Mouse (Mus musculus): ENCODE measurements around the gene Slamf6.
"Not testable (repeated sequence)": the region's sequence is repeated elsewhere in the genome, so short reads cannot be mapped to it uniquely, and the experiment has no call there.

Slamf6 gene

DNA sequence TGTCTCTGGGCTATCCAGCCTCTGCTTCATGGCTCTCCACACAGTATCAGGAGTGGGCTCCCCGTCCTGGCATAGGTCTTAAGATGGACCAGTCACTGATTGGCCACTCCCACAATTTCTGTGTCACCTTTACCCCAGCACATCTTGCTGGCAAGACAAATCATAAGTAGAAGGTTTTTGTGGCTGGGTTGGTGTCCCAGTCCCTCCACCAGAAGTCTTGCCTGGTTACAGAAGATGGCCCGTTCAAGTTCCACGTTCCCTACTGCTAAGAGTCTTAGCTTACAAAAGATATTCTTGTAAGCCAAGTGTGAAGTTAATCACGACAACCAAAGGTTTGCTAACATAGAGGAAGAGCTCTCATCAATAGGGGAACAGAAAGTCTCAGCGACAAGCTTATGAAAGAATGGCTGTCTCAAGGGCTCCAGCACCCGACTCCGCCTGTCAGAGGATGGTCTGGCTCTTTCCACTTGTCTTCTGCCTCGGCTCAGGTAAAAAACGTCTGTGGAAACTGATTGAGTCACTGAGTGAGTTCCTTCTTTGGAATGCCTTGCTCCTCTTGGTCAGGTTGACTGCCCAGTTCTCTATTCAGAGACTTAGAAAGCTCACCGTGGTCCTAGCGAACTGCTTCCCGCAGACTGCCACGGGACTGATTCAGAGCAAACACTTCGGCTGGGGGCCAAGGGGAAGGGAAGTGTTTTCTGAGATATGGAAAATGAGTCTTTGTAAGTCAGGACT, at the start of gene Slamf6:
Gene Slamf6, plus strand, starts transcription at position 211 of the 735 bp plus-strand sequence.
- peak; percentile 49 for DNase-seq (ENCODE audit: low spot score)

DNA sequence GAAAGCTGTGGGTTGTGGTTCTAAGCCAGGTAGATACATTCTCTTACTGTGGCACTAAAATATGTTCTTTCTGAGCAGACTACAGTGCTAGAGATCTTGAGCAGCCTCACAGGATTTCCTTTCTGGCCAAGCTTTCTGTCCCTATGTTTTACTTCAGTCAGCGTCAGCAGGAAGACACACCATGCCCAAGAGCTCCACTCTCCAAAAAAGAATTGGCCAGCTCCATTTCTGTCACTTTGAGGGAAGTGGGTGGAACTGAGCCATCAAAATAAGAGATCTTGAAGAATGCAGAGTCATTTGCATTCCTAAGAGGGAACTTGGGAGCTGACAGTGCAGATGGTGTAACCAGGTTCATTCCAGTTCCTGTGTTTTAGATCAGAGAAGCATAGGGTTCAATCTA, 30.3 kb upstream of the Slamf6 start:
- DNase-seq (ENCODE audit: low spot score): no peak

DNA sequence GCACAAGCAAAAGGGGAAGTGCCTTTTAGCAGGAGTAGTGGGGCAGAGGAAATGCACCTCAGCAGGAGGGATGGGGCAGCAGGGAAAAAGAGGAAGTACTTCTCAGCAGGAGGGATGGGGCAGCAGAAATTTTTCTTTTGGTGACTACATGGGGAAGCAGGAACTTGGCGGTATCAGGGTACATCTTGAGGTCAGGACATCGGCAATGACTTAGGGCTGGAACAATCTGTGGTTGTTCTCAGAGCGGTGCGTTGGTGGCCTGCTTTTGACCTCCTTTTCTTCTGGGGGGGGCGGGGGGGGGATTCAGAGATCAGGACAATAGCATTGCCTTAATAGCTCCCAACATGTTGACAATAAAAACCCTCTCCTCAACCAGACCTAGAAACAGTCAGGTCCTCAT, 22.0 kb upstream of the Slamf6 start, which contains the start of gene Gm10521:
Gene Gm10521, plus strand, starts transcription at position 301 of the 400 bp plus-strand sequence.
- not testable (repeated sequence) for DNase-seq (ENCODE audit: low spot score)

DNA sequence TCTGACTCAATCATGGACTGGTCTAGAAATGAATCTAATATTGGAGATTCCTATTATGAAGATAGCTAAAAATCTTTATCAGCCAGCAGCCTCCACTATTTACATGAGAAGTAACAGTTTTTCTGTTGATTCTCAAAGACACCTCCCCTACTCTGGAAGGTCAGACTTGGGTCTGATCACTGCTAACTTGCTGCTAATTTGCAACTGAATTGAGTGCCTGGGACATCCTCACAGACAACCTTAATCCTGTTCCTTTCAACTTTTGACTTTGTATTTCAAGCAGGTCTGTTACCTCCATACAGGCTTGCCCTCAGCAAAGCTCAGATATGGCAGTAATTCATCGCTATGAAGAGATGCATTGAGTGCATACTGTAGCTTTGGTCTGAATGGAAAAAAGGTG, 13.3 kb upstream of the Slamf6 start:
- DNase-seq (ENCODE audit: low spot score): no peak

DNA sequence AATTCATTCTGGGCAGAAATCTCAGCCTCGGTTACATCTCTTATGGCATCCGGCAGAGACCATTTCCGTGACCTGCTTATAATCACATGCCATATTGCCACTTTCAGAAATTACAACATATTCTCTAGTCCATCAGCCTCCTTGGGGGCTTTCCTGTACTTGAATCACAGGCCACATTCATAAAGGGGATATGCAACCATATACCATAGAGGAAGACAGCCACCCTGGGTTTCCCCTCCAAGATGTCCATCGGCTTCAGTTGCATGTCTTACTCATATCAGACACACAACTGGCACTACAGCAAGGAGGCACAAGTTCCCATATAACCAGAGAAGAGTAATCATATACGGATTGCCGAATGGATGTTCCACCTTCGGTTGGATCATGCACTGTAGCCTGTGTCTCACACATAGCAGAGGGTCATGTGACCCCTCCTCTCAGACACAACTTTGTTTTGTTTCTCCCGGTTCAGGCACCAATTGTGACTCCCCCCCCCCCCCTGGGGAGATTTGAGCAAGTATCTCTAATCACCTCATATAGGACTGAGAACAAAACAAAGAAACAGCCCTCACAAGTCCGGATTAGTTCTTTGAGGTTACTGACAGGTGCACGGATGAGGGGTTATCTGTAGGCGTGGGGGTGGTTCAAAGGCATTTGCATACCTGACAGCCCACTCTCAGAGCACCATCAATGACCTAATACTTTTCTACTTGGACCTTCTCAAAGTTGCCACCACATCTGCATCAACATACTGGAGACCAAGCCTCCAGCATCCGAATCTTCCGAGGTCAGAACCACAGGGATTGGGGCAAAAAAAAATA, 1.5 kb upstream of the Slamf6 start:
- DNase-seq (ENCODE audit: low spot score): peak; percentile 37

DNA sequence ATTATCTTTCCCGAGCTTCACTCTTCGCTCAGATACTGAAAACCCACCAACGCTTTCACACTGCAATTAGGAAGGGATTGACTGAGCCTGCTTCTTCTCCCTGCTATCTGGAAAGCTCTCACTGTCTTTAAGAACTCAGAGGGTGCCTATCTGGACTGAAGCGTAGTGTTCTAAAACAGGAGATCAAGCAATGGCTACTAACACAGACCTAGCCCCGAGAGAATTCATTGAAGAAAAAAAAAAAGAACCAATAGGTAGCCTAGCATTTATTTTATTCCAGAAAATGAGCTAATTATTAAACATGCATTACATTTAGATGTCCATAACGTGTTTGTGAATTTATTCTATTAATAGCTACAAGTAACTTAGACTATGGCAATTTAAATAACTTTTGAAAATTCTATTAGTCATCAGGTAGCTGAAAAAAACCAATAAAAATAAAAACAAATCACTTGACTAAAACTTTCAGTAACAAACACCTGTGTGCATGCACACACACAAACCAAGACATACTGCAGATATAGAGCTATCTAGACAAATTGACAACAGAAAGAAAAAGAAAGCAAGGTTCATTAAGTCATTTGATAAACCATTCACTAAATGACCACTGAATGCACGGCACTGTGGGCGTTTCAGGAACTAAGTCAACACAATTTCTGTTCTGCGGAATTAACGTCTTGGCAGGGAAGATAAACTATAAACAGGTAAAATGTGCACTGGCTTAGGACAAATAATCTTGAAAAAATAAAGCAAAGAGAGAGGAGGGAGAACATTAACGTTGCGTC, 1.0 kb downstream of the Slamf6 start:
- no peak for DNase-seq (ENCODE audit: low spot score)

DNA sequence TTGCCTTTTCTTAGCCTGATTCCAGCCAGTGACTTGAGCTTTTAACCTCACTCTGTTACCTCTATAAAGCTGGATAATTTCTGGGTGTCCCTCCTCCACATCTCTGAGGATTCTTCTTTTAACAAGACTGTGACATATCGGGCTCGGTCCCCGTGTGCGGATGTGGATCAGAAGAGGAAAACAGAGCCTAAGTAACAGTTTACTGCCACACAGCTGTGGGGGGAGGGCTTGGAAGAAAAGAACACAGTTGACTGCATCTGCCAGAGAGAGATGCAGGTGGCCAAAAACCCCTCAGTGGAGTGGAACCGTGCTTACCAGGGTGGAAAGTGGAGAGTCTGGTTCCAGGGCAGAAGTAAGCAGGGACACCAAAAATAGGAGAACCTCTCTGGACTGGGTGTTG, 1.9 kb downstream of the Slamf6 start:
- DNase-seq (ENCODE audit: low spot score): peak; percentile 66

DNA sequence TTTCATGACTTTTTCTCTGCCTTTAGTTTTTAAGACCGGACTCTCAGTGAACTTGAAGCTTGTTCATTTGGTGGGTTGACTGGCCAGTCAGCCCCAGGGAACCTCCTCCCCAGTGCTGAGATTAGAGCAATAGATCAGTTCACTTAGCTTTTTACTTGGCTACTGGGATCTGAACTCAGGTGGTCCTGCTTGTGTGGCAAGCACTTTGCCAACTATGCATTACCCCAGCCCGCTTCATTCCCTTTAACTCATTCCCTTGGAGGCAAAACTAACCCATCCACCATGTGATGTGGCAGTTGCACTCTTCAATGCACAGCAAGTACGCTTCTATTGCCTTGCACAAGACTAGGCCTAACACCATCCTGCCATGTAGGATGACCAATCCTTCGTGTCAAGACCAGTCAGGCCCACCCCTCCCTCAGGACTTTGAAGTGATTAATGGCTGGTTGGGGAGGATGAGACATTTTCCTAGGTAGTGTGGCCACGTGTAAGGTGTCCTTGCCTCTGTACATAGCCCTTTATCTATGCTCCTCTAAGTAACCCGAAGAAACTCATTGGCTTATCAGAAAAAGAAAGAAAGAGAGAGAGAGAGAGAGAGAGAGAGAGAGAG, 2.7 kb downstream of the Slamf6 start:
- no peak for DNase-seq (ENCODE audit: low spot score)

DNA sequence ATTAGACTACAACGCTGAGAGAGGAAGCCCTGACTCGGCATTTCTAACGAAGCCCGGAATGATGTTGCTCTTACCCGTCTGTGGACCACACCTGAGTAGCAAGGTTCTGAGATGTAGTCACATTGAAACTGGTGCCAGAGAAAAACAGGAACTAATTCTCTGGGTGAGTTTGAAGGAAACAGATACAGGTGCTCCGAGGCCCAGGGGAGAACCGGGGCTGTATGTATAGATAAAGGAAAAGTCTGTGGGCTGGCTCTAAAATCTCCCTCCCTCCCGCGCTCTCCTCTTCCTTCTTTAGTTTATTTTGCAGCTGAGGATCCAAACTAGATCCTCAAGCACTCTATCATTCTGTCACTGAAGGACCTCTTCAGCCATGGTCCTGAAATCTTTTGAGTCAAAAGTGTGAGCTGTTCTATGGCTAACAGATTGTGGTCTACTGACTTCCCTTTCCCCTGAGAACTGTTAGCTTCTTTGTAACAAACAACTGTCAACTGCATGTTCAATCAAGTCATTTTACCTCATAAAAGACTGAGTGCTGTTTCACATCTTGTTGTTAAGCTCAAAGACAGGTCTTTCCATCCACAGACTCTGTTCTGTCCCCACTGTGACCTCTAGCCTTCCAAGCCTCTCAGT, 3.8 kb downstream of the Slamf6 start:
- DNase-seq (ENCODE audit: low spot score): peak; percentile 66

DNA sequence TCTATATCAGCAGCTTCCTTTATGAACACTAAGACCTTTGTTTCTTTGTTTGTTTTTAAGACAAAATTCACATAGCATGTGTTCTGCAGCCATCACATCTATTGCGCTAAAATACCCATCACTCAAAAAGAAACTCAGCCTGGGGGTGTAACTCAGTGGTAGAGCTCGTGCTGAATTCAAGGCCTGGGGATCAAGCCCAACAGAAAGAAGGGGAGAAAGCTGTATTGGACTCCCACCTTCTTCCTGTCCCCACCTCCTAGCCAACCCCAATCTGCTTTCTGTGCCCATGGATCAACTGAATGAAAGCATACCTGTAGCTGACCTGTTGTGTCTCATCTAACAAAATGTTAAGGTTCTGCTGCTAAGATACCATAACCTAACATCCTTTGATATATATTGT, 4.3 kb downstream of the Slamf6 start:
- DNase-seq (ENCODE audit: low spot score): peak; percentile 59

DNA sequence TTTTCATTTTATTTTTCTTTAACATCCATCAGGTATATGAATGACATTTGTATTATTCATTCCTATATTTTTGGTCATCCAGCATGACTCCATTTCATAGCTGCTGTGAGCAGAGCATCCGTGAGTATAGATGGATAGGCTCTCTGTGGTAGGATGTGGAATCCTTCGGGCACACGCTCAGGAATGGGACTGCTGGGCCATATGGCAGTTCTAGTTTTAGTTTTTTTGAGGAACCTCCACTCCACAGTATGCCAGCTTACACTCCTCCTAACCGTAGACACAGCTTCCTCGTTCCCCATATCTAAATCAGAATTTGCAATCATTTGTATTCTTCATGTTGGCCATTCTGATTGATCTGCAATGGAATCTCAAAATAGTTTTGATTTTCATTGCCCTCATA, 5.5 kb downstream of the Slamf6 start:
- no peak for DNase-seq (ENCODE audit: low spot score)

DNA sequence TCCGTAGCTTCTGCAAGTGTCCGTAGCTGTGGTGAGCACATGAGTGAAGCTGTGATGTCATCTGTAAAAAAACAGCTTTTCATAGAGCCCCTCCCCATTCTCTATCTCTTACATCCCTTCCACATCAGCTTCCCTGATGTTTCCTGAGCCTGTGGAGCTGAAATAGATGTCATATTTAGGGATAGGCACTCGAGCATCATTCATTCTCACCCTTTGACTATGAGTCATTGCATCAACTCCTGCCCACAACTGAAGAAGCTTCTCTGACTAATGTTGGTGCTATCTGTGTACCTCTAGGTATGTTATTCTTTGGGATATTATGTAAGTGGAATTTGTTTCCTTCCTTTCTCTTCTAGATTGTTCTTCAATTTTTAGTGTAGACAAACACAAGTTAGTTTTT, 7.6 kb downstream of the Slamf6 start:
- DNase-seq (ENCODE audit: low spot score): no peak

DNA sequence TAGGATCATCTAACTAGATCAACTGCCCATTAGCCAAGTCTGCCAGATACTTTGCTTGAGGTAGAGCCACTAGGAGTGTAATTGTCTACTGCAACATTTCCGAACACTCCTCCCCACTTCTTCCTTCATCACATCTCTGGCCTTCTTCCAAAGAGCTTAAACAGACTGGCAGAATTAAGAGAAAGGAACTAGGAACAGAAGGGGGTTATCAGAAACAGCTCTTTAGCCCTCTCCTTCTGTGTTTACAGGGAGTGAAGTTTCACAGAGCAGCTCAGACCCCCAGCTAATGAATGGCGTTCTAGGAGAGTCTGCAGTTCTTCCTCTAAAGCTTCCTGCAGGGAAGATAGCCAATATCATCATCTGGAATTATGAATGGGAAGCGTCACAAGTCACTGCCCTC, 16.5 kb downstream of the Slamf6 start:
- no peak for DNase-seq (ENCODE audit: low spot score)

DNA sequence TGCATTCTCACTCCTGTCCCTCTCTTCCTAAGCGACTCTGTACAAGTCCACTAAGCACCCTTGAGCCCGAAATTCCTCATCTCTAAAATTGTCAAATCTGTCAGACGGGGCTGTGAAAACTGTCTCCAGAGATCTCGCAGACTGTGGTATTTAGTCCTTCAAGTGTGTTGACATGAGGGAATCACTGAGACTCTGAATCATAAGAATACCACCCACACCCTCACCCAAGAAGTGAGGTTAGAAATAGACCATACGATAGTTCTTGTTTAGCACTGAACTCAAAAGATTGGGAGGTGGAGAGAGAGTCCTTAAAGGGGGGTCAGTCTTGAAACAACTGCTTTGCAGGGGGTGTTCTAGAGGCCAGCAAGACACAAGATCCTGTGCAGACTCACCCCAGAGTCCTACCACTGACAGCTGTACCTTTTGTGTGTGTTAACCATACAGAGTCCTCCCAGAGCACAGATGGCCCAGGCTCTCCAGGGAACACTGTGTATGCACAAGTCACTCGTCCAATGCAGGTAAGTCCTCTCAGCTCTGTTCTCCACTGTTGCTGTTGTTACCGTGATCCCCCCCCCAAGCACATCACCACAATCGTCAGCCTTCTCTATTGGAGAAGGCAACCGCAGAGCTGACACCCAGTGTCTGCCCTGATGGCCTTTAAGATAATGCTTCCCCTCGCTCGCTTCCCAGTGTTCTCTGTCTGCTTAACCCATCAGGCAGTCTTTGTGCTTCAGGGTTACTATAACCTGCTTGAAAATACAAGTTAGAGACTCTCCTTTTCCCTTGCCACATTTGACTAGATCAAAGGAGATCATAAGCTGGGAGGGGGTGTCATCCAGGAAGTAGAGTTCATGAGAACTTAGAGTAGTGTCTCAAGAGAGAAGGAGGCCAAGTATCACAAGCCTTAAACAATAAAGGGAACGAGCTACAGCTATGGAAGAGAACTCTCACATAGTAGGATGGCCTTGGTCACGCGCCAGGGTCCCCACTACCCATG, 21.9 kb downstream of the Slamf6 start:
- DNase-seq (ENCODE audit: low spot score): peak; percentile 64

DNA sequence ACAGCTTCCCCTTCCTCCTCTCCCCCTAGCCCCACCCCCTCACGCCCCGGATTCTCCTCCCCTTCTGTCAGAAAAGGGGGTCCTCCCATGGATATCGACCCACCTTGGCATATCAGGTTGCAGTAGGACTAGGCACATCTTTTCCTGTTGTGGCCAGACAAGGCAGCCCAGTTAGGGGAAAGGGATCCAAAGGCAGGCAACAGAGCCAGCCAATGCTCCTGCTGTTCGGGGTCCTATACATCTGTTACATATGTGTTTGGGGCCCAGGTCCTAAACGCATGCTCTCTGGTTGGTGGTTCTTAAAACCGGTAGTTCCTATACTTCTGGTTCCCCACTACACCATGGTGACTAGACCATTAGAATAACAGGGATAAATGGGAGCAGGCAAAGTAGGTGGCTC, 23.3 kb downstream of the Slamf6 start:
- no peak for DNase-seq (ENCODE audit: low spot score)

DNA sequence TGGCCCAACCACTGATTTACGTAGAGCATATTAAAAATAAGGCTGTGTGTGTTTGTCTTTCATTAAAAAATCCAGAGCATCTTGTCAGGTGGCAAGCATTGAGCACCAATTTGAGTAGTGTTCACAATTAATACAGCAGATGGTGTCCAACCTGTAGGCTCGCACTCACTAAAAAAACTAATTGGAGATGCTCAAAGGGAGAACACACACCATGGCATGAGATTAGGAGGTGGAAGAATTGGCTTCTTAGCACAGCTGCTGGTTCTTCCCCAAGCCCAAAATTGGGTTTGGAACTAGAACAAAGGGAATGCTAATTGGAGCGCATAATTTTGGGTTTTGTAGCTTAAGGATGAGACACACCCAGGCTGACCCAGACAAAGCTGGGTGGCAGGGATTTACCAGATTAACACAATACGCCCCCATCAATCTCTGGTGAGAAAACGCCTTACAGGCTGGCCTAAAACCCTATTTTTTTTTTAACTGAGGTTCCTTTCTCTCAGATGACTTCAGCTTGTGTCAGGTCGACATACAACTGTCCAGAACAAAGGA, 29.2 kb downstream of the Slamf6 start:
- no peak for DNase-seq (ENCODE audit: low spot score)

DNA sequence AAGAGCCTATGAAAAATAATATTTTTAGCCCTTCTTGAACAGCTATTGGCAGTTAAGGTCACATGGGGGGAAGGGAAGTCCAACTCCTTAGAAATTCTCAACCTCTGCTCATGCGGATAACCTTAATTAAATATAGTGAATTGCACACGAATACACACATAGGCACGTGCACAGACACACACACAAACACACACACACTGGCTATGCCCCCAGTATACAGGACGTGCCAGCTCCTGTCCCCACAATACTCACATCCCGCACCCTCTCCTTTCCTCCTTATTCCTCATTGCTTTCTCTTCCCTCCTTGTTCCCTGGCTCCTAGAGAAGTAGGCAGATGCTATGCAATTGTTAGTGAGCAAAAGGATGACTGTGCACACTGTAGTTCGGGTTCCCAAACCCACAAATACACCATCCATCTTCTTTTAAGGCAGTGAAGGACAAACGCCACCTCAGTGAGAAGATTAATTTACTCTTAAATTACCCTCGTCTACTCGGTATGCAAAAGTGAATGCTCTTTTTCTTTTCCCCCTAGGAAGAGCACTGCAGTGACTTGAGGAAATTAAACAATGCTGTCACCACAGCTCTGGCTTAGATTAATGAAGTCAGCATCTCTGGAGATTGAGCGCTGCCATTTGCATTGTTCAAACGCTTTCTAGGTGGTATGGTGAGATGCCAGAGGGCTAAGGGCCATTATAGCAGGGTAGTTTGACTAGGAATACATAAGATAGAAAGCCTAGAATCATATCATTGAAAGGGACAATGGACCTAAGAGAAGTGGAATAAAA, 31.0 kb downstream of the Slamf6 start:
- DNase-seq (ENCODE audit: low spot score): no peak

DNA sequence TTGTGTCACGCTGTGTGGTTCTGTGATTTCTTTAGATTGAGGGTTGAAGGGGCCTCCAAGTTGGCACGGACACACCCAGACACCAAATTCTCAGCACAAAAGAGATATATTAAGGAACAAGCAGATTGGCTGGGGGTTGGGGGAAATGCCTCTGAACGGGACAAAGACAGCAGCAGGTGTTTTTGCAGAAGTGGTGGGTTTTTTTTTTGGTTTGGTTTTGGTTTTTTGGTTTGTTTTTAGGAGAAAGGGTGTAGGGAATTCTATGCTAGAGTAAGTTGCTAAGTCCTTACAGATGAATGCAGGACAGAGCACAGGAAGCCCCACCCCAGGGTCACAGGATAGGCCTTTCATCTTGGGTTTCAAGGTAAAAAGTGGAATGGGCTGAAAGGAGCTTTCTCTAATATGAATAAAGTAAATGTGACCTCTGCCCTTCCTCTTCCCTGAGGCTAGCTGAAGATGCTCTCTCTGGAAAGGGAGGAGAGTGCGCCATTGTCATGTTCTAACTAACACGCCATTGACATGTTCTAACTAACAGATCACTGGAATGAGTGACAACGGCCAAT, 31.7 kb downstream of the Slamf6 start:
- no peak for DNase-seq (ENCODE audit: low spot score)

DNA sequence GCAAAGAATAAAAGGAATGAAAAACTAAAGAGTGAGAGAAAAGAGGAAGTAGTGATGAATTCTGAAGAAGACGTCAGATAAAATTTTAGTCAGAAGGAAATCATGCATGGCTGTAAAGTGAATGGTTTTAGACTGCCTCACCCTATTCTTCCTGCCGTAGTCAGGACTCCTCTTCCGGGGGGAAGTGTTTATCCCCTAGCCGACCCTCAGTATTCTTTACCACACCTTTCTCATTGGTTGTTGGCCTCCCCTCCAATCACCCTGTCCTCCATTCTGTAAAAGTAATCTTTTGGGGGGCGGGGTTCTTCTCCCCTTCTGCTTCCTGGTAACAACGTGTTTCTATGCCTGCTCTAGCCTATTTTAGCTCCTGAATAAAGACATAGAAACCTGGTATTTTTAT, 37.8 kb downstream of the Slamf6 start:
- no peak for DNase-seq (ENCODE audit: low spot score)
